Mouse (Mus musculus): Measurements from ENCODE around the gene Asic5. TPM values are rescaled to one million over a fixed set of nuclear protein-coding genes. Genes with fewer than 3 reads are reported as not detected.

Gene Asic5
- not detected for total RNA-seq (2021)
- long read RNA-seq, experiment 1, result 0 reads
- long read RNA-seq, experiment 2, result 0 reads

- DNase-seq, result no peak
- intact Hi-C loops (cut with DNase I), result no loop called here
Measured at GRCm38 (mm10) chr3:81981990-81982389, at the start of gene Asic5. Gene Asic5, plus strand, starts transcription at chr3:81982290.

GRCm38 (mm10) chr3:81933348-81933747 lies 48.7 kb upstream of the Asic5 start:
- intact Hi-C loops (cut with DNase I), result loop anchor here (5.0 kb wide), 2 partner anchors 94 to 419 kb away; no protein-coding TSS in a partner anchor

GRCm38 (mm10) chr3:81938924-81939323 lies 43.2 kb upstream of the Asic5 start:
- no peak for DNase-seq
- intact Hi-C loops (cut with DNase I), result no loop called here

More at GRCm38 (mm10) chr3:81933348-81933747, 48.7 kb upstream of the Asic5 start:
- DNase-seq, result no peak

GRCm38 (mm10) chr3:81942341-81942740 lies 39.7 kb upstream of the Asic5 start:
- intact Hi-C loops (cut with DNase I), result no loop called here
- no peak for DNase-seq

GRCm38 (mm10) chr3:81943097-81943496 lies 39.0 kb upstream of the Asic5 start:
- no peak for DNase-seq
- intact Hi-C loops (cut with DNase I), result no loop called here

GRCm38 (mm10) chr3:81944851-81945393 lies 37.2 kb upstream of the Asic5 start:
- intact Hi-C loops (cut with DNase I), result no loop called here

GRCm38 (mm10) chr3:81949048-81949447 lies 33.0 kb upstream of the Asic5 start:
- DNase-seq, result no peak
- intact Hi-C loops (cut with DNase I), result no loop called here

More at GRCm38 (mm10) chr3:81944851-81945393, 37.2 kb upstream of the Asic5 start:
- DNase-seq, result no peak

GRCm38 (mm10) chr3:81951785-81952184 lies 30.3 kb upstream of the Asic5 start:
- no peak for DNase-seq
- intact Hi-C loops (cut with DNase I), result no loop called here

GRCm38 (mm10) chr3:81957484-81957883 lies 24.6 kb upstream of the Asic5 start:
- intact Hi-C loops (cut with DNase I), result no loop called here
- no peak for DNase-seq

GRCm38 (mm10) chr3:81961336-81961735 lies 20.8 kb upstream of the Asic5 start:
- intact Hi-C loops (cut with DNase I), result no loop called here
- no peak for DNase-seq

GRCm38 (mm10) chr3:81963768-81964167 lies 18.3 kb upstream of the Asic5 start:
- DNase-seq, result no peak

GRCm38 (mm10) chr3:81964596-81964995 lies 17.5 kb upstream of the Asic5 start:
- DNase-seq, result no peak
- intact Hi-C loops (cut with DNase I), result no loop called here

More at GRCm38 (mm10) chr3:81963768-81964167, 18.3 kb upstream of the Asic5 start:
- intact Hi-C loops (cut with DNase I), result no loop called here

- intact Hi-C loops (cut with DNase I), result no loop called here
- DNase-seq, result no peak
Measured at GRCm38 (mm10) chr3:81975607-81976006, 6.5 kb upstream of the Asic5 start.

GRCm38 (mm10) chr3:81976102-81976501 lies 6.0 kb upstream of the Asic5 start, which contains the start of gene Tdo2:
Gene Tdo2, minus strand, starts transcription at chr3:81976202.
- DNase-seq, result no peak
- intact Hi-C loops (cut with DNase I), result no loop called here

- DNase-seq, result no peak
- intact Hi-C loops (cut with DNase I), result no loop called here
Measured at GRCm38 (mm10) chr3:81981576-81981975, 514 bp upstream of the Asic5 start.

GRCm38 (mm10) chr3:81983120-81983895 lies 1.2 kb downstream of the Asic5 start:
- DNase-seq, result no peak
- intact Hi-C loops (cut with DNase I), result no loop called here

- intact Hi-C loops (cut with DNase I), result no loop called here
Measured at GRCm38 (mm10) chr3:81985100-81985499, 3.0 kb downstream of the Asic5 start.

GRCm38 (mm10) chr3:81986103-81986502 lies 4.0 kb downstream of the Asic5 start:
- intact Hi-C loops (cut with DNase I), result no loop called here
- DNase-seq, result no peak

More at GRCm38 (mm10) chr3:81985100-81985499, 3.0 kb downstream of the Asic5 start:
- DNase-seq, result no peak

GRCm38 (mm10) chr3:81987628-81988027 lies 5.5 kb downstream of the Asic5 start:
- intact Hi-C loops (cut with DNase I), result no loop called here
- DNase-seq, result no peak

- intact Hi-C loops (cut with DNase I), result loop anchor here (5.0 kb wide), 1 partner anchor 38 kb away; no protein-coding TSS in a partner anchor
- no peak for DNase-seq
Measured at GRCm38 (mm10) chr3:81989692-81990141, 7.6 kb downstream of the Asic5 start.

GRCm38 (mm10) chr3:81990531-81990930 lies 8.4 kb downstream of the Asic5 start:
- DNase-seq, result no peak

More at GRCm38 (mm10) chr3:81990531-81990930, 8.4 kb downstream of the Asic5 start:
- intact Hi-C loops (cut with DNase I), result loop anchor here (5.0 kb wide), 1 partner anchor 37 kb away; no protein-coding TSS in a partner anchor

Data from heart, postnatal 14 days (tissue).